Mouse (Mus musculus) mesoderm, embryonic 11.5 days (tissue): Measurements from ENCODE around the gene Zbtb16.

Experiments used
- DNase-seq: peaks from one replicate; pipeline ENCODE4 v3.0.0-alpha.2; 2012; ENCODE audit warnings: low read depth, low spot score

The Zbtb16 gene

DNA sequence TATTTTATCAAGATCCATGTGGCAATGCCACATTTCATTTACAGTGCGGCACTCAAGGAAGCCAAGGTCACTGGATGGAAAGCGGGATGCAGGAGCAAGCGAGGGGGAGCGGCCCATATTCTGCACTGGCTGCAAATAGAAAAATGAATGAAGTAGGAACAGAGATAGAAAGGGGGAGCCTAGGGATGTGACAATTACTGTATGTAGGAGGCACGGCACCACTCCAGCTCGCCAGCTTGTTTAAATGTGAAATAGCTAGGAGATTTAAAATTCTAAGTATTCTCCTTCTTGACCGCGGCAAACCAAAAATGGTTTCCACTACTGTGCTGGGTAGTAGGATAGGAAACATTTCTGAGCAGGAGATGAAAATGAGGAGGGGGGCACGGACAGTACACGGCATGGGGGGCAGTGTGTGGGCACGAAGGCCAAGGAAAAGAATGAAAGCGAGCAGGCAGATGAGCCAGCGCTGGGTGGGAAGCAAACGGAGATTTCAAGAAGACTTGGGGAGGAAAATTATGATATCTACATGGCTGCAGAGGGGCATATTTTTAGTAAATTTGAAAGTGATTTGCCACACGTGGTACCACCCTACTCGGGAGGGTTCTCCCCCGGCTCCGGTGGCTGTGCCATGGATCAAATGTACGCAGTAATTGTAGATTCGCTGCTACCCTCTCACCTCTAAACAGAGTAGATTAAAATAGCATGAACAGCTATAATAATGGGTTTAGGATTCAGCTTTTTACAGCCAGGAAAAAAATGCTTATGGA is 68.2 kb downstream of the Zbtb16 start:
- DNase-seq, result no peak

DNA sequence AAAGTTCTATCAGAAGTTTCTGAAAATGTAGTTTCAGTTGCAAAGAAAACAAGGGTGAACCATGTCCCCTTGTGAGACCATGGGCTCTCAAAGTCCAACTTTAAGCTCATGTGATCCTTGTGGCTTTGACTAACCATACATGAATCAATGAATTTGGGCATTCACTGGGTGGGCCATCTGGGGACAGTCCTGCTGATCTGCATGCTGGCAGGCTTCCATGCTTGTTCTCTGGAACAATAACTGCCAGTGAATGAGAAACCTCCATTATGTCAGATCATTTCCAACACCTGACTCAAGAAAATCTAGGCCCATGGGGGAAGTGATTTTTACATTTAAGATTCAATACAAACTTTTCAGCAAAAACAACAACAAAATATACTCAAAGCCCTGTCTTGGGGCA is 70.1 kb downstream of the Zbtb16 start:
- DNase-seq, result no peak

DNA sequence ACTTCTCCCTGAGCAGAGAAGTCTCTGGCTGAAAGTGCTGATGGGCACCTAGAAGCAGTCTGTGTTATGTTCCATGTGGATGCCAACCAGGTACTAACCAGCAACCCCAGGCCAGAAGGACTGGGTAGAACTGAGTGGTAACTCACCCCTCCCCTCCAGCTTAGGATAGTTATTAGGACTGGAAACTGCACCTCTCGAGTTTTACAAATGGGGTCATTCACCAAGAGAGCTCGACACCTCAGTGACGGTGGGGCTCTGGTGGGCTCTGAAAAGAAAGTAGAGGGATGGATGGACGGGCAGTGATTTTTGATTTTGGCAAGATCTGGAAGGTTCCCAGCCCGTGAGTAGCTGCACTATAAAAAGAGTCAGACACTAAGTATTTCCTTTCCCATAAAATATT is 71.7 kb downstream of the Zbtb16 start:
- no peak for DNase-seq

DNA sequence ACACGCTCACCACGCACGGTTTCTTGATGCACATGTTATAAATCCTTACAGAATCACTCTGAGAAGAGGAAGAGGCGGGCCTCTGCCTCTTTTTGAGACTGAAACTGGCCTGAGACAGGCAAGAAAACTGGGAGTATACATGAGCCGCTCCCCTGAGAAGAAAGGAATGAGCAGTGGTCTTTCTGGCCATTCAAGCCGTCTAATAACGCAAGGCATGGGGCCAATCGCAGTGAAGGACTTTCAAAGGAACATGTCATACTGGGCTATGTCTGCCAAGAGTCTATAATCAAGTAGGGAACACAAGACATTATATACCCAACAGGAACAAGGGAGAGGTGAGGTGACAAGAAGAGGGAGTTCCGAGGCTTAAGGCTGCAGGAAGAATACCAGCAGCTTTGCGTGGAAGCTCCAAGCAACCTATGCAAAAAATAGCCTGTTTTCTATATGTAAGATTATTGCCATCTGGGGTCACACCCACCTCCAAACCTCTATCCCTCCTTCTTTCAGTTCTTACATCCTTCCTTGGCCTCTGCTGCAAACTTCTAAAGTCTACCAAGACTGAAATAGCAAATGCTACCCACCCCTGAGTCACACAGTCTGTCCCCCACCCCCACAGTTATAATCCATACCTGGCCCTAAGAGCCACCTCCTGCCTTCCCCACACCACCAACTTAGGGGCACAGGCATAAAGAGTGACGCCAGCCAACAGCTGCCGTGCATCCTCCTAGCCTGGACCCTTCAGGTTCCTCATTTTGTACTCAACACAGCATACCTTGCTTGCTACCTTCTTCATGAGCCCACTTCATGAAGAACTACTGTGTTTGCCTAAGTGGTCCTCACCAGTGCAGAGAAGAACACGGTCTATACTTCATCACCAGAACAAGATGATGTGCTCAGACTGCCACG is 74.0 kb downstream of the Zbtb16 start:
- DNase-seq, result no peak

DNA sequence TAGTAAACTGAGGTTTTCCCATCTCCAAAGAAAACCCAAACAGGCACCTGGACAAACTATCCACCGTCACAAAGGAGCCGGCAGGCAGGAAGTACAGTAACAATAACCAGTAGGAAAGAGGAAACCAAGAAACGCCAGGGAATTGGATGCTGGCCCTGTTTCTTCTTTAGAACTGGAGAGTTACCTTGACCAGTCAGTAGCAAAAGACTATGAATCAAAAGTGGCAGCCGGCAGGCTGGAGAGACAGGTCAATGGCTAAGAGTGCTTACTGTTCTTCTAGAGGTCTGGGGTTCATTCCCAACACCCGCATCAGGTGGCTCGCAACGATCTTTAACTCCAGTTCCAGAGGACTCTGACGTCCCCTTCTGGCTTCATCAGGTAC is 74.9 kb downstream of the Zbtb16 start:
- DNase-seq, result no peak

DNA sequence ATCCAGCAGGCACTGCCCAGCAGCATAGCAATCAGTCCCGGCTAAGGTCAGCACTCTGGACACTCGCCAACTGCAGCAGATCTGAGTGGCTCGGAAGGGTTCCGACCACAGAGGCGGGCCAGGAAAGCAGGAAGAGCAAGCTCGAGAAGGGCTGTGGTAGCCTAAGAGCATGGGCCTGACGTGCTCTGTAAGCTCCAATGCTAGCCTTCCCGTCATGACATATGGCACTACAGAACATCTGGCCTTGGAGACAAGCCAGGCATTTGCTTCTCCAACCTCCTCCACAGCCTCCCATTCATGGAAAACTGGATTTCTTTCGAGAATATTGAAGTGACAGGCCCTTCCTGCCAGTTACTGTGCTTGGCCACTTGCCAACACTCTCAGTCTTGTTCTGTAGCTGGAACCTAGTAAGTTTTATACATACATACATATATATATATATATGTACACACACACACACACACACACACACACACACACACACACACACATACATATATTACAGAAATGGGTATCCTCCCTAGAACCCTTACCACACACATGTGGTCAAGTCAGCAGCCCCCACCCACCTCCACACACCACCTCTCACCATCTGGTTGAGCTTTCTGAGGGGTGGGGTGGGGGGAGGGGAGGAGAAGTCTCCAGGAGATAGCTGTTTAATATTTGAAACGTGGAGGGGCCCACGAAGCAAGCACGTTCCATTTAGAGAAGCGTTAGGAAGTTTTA is 75.4 kb downstream of the Zbtb16 start:
- DNase-seq, result peak; percentile 57

DNA sequence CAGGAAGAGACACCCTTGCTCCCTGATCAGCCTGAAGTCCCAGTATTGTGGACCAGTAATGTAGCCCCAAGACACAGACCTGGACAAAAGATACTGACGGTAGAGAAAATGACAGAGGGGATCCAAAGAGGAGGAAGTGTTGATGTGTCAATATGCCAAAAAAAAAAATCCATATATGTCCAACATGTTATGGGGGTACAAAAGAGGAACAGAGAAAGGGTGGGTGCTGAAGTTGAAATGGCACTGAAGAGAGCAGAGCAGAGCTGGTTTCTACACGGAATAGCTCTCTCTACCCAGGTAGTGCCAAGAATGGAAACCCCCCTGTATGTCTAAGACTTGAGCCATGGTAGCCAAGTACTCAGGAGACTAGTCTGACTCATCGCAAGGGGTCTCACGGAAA is 76.9 kb downstream of the Zbtb16 start:
- DNase-seq, result no peak

DNA sequence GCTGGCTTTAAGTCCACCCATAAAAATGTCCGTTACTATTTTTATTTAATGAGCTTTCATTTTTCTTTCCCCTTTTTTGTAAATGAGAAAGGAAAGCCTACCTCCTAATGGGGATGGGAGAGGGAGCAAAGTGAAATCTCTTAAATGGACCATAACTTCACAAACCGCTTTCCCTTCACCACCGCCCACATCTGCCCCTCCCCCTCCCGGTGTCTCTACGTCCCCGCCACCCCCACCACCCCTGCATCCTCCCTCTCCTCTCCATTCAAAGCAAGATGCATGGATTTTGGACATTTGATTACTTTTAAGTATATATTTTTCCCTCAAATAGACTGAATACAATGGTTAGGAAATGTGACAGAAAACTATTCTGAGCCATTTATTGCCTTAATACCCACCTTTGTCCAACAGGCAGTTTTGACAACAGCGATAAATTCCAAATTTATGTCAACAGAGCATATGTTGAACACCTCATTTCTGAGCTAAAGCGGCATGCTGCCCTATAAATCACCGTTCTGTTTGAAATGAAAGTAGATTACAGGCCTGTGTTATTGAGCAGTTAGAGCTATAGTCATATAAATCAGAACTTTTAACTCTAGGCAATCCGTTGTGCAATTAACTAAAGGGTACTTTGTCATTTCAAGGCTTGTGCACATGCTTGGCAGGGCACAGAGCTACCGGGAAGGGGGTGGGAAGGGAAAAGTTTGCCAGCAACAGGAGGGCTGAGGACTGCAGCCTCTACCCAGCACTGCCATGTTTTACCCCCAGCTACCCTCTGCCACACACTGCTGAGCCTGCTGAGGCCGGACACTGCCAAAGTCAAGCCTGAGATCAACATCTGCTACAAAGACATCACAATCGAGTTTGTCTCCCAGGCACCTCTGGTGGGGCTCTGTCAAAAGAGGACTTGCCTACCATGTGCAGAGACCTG is 78.1 kb downstream of the Zbtb16 start:
- peak; percentile 68 for DNase-seq

DNA sequence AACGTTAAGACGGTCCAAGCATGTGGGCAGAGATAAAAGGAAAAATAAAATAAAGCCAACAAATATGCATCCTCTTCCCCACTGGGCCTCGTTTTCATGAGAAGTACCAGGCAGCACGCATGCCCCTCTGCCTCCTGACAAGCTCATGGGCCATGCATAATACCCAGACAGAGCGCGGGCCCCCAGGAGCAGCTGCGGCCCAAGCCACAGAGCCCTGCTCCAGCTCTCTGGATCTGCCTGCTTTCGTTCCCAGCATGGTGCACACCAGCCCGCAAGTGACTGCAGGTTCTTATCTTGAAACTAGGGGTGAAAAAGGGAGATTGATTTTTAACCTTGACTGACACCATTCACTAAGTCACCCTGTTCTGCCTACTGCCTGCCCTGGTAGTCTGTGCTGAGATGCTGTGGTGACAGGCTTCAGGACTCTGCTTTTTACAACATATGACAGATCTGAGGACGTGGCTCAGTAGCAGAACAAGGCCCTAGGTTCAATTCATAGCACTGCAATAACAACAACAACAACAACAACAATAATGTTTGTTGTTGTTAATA is 79.7 kb downstream of the Zbtb16 start:
- no peak for DNase-seq

DNA sequence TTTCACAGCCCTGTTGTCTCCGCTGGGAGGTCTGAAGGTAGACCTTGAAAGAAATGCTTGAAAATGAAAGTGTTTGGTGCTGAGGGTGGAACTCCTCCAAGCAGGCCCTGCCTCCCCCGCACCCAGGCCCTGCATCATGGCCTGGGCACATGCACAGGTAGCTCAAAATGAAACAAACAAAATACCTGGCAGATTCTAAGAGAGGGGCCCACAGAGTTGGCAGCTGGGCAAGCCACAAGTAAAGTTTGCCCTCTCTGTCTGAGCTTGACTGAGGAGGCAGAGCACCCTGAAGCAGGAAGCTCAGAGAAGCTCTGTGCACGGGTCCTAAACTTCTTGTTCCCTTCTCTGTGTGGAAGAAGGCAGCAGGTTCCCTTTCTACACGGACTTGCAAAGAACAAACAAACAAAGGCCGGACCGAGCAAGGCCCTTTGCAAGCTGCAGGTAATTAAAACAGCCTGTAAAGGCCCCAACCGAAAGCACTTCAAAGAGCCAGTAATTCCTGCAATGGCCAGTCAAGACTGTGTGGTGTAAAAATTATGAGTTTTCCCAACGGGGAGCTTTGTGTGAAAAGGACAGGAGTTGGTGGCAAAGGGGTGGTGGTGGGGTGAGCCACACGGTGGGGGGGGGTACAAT is 80.5 kb downstream of the Zbtb16 start:
- peak; percentile 54 for DNase-seq

DNA sequence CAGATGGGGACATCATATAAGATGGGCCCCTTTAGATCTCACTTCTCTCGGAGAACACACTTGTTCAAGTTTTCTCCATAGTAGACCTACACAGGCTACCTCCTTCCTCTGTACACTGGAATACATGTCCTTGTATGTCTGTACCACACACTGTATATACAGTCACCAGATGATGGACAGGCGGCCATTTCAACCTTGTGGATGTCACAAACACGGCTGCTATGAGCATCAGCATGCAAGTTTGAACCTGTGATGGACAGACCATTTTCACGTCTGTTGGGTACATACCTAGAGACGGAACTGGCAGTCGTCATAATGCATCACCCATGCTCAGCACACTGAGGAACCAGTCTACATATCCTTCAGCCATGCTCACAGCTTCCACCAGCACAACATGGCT is 81.6 kb downstream of the Zbtb16 start:
- no peak for DNase-seq

DNA sequence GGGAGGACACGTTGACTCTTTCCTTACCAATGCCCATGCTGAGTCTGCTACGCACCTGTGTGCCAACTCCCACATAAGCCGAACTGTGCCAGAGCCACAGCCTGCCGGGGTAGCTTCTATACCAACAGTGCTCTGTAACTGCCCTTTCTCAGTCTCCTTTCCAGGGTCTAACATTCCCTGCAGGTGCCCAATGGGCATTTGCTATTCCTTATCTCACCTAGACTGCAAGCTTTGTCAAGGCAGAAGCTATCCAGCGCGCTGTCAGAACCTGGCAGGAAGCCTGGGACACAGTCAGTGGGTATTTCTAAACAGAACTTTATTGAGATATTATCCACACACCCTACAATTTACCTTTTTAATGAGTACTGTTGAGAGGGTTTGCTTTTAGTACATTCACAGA is 82.1 kb downstream of the Zbtb16 start:
- no peak for DNase-seq

DNA sequence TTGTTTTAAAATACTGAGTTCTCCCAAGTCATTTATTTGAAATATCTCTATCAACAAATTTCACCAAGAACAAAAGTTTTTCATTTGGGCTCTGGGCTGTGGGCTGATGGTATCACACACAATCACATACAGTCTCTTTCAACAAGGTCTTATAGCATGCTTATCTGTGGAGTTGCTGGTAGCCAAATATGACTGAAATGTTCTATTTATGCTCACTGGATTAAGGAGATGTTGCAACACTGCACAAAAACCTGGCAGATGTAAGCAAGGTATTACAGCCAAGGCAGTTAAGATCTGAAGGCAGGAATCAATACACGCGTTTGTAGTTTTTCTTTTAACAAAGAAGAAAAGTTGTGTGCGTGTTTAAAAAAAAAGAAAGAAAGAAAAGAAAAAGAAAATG is 84.1 kb downstream of the Zbtb16 start:
- no peak for DNase-seq

DNA sequence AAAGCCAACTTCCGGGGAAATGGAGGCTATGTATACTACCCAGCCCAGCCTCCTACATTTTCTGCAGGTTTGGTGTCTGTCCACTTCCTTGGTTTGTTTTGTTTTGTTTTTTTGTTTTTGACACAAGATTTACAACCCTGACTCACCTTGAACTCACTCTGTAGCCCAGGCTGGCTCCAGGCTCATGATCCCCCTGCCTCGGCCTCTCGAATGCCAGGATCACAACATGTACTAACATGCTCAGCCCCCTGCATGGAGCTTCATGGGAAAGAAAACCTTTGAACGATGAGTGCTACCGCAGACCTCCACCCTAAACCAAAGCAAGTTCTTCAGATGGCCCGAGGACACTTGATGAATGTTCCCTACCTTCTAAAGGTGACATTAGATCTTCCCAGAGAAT is 86.4 kb downstream of the Zbtb16 start:
- DNase-seq, result no peak

DNA sequence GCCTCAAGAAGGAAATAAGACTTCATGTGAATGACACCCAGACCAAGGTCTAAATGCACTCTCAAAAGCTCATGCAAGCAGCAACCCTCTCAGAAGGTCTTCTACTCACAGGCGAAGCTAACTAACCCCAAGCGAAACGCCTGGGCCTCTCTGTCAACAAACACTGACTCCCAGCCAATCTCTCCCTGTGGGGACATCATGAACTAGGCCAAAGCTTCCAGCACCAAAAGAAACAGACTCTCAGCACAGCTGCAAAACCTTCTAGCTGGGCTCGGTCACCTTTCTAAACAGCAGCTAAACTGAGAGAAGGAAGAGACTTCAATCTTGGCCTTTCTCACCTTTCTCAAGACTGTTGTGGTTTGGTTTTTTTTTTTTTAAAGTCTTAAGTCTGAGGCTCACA is 86.9 kb downstream of the Zbtb16 start:
- DNase-seq, result no peak

DNA sequence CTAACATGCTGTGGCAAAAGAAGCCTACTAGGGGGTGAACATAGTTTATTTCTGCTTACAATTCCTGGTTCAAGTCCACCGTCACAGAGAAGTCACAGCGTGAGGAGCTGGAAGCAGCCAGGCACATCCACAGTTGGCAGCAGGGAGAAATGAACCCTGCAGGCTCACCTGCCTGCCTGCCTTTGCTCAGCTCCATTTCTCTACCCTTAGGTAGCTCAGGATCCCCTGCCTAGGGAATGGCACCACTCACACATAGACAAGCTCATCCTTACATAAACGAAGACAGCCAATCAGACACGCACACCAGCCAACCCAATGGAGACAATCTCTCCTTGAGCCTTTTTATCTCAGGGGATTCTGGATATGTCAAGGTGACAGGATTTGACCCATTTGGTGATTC is 87.3 kb downstream of the Zbtb16 start:
- no peak for DNase-seq

DNA sequence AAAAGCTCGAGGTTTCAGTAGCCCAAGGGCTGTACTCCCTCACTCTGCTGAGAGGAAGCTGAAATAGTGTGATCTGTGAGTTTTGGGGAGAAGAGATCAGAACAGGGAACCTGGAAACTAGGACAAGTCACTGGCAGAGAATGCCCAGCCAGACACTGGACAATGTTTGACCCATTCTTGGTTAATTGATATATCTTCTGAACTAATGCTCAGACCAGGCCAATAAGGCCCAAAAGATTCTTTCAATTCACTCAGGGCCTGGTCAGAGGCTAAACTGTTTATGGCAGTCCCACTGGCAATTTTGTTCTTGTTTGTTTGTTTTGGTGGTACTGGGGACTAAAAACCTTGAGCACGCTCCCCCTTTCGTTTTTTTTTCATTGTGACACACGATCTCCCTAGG is 87.8 kb downstream of the Zbtb16 start:
- no peak for DNase-seq

DNA sequence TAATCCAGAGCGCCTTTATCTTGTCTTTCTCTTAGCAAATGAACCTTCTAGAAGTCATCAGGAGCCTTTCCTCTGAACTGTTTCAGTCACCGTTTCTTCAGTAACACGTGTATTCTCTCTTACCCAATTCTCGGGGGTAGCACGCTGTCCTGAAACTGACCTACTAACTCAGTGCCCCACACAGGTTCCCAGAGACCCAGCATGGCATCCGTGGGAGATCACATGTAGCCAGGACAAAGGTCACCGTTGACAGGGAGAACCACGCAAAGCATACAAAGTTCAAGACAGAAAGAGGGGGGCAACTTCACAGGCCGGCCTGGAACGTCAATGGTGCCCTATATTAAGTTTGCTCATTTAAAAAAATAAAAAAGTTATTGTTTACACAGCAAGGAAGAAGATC is 89.5 kb downstream of the Zbtb16 start:
- no peak for DNase-seq

DNA sequence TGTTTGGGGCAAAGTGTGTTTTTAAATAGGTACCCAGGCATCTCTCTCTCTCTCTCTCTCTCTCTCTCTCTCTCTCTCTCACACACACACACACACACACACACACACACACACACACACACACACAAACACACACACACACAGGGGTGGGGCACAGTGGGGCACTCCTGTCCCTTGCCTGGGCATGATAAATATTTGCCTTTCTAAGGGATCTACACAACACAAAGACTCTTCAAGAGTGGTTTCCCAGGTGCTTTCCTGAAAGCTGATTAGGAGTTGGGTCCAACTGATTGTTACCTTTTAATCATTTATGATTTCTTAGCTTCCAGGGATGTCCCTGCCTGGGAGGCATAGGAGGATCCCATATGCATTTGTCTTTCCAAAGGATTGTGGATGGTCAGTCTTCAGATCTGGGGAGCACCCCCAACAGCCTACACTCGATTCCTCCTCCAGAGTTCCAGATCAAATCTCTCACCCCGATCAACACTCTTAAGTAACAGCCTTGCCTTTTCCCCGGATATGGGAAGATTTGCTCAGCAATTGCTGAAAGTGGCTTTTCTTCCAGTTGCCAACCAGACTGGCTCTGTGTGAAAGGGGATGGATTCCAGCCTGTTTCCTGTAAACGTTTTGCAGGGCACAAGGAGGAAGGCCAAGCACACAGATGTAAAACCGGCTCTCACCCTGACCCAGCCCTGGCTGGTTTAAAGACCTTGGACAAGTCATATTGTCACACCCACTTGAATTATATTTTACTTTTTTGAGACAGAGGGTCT is 90.5 kb downstream of the Zbtb16 start:
- DNase-seq, result no peak

DNA sequence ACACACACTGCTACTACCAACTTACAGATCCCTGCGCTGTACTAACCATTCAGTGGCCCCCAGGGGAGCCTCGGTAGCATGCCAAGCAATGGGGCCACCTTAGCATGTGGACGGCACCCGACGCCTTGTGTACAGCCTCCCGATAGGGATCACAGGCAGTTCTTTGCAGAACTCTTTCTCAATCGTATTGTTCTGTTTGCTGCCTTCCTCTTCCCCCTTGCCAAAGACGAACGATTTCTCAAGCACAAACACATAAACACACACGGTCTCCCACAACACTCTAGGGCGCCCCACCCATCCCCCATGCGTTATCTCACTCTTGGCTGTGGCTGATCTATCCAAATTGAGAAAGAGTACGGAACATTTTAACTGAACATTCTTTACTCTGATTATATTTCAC is 91.1 kb downstream of the Zbtb16 start:
- no peak for DNase-seq
